Mouse (Mus musculus) intestine, postnatal 0 days (tissue): ENCODE results near the gene Itsn1. TPM values are rescaled to one million over a fixed set of nuclear protein-coding genes. Genes with fewer than 3 reads are reported as not detected.

Experiments
- ATAC-seq: fragments of 200-750 bp; cut with Nextera tagmentation; 2 replicates; pipeline ENCODE4 v1.8.0; 2017; ENCODE audit warnings: mild to moderate bottlenecking, moderate TSS enrichment, moderate library complexity
- H3K27ac ChIP-seq: fragments of 300-500 bp; sonication (generic); 2 replicates; pipeline ENCODE4 v1.5.1; 2014; ENCODE audit warnings: mild to moderate bottlenecking, low read depth, low read length, moderate library complexity
- H3K27me3 ChIP-seq: fragments of 300-500 bp; sonication (generic); replicated peaks from 2 replicates; pipeline ENCODE4 v1.6.1; 2014; ENCODE audit warnings: low read length, mixed read lengths; ENCODE audit not compliant: control insufficient read depth, insufficient read depth
- H3K36me3 ChIP-seq: fragments of 300-500 bp; sonication (generic); 2 replicates; pipeline ENCODE4 v1.6.1; 2014; ENCODE audit warnings: mild to moderate bottlenecking, moderate library complexity; ENCODE audit not compliant: control insufficient read depth, insufficient read depth
- H3K4me1 ChIP-seq: fragments of 300-500 bp; sonication (generic); replicated peaks from 2 replicates; pipeline ENCODE4 v1.6.1; 2014; ENCODE audit warnings: antibody characterized with exemption, low read length, mixed read lengths; ENCODE audit not compliant: control insufficient read depth, insufficient read depth
- H3K4me2 ChIP-seq: fragments of 300-500 bp; sonication (generic); replicated peaks from 2 replicates; pipeline ENCODE4 v1.6.1; 2014; ENCODE audit warnings: low read depth, mild to moderate bottlenecking, moderate library complexity
- H3K4me3 ChIP-seq: fragments of 300-500 bp; sonication (generic); 2 replicates; pipeline ENCODE4 v1.5.1; 2014; ENCODE audit warnings: low read depth, low read length
- H3K9ac ChIP-seq: fragments of 300-500 bp; sonication (generic); 2 replicates; pipeline ENCODE4 v1.6.1; 2014; ENCODE audit warnings: mild to moderate bottlenecking, low read depth, low read length
- H3K9me3 ChIP-seq: fragments of 300-500 bp; sonication (generic); 2 replicates; pipeline ENCODE4 v1.6.1; 2016; ENCODE audit warnings: mixed run types; ENCODE audit not compliant: control insufficient read depth
- CTCF ChIP-seq: sonication (generic); IDR thresholded peaks from 2 replicates; pipeline ENCODE4 v1.5.1; 2016; ENCODE audit warnings: low read depth, mild to moderate bottlenecking, control low read depth, antibody characterized with exemption, moderate library complexity
- WGBS: fragments of 180-500 bp; shearing (Covaris S2); extraction: QIAGEN DNeasy Blood & Tissue Kit; methylation state at CpG from one replicate; pipeline ENCODE4 v1.1.7; 2014; 5-methylcytosine and 5-hydroxymethylcytosine counted together
- polyA plus RNA-seq: library from polyadenylated mRNA; unstranded; fragments of >200 nt; fragmentation: Nextera tagmentation; extraction: Ambion mirVana; gene quantifications from 2 replicates; pipeline ENCODE4 v1.2.1, GENCODE M21; 2015

Itsn1 gene
- polyA plus RNA-seq, 1 experiment from 2014 or later = 6.2 TPM

GRCm38 (mm10) chr16:91793507-91794278 lies 64.6 kb downstream of the Itsn1 start:
- Histone ChIP-seq H3K27me3 (no peaks in the 10 kb centered on the region), H3K36me3 (peaks cover 21% of the 10 kb centered on the region; the same call in 1 of the 2 replicates), H3K4me1 (no peaks in the 10 kb centered on the region), H3K4me3 (no peak overlapping the region), H3K4me2 (no peak overlapping the region), H3K9ac (no peak overlapping the region), H3K9me3 (no peaks in the 10 kb centered on the region), H3K27ac (no peak overlapping the region)
- TF ChIP-seq CTCF = no peak
- no peak for ATAC-seq
- WGBS = 88% methylated on average over 13 of the region's 13 CpGs

GRCm38 (mm10) chr16:91794306-91794705 lies 65.2 kb downstream of the Itsn1 start:
- no peak overlapping the region for H3K4me2 ChIP-seq
- H3K9ac ChIP-seq = no peak overlapping the region
- 94% methylated on average over 7 of the region's 7 CpGs for WGBS
- ATAC-seq = no peak
- no peaks in the 10 kb centered on the region for H3K9me3 ChIP-seq
- peaks cover 21% of the 10 kb centered on the region; the same call in 1 of the 2 replicates for H3K36me3 ChIP-seq
- no peak overlapping the region for H3K4me3 ChIP-seq
- no peaks in the 10 kb centered on the region for H3K27me3 ChIP-seq
- no peaks in the 10 kb centered on the region for H3K4me1 ChIP-seq
- TF ChIP-seq CTCF = no peak
- H3K27ac ChIP-seq = no peak overlapping the region

GRCm38 (mm10) chr16:91795044-91795443 lies 66.0 kb downstream of the Itsn1 start:
- H3K27ac ChIP-seq = no peak overlapping the region
- 89% methylated on average over 2 of the region's 2 CpGs for WGBS
- no peaks in the 10 kb centered on the region for H3K4me1 ChIP-seq
- H3K4me2 ChIP-seq = no peak overlapping the region
- no peaks in the 10 kb centered on the region for H3K27me3 ChIP-seq
- H3K4me3 ChIP-seq = no peak overlapping the region
- no peaks in the 10 kb centered on the region for H3K9me3 ChIP-seq
- ATAC-seq = no peak
- no peak for TF ChIP-seq CTCF
- no peak overlapping the region for H3K9ac ChIP-seq
- peaks cover 21% of the 10 kb centered on the region; the same call in 1 of the 2 replicates for H3K36me3 ChIP-seq

GRCm38 (mm10) chr16:91795606-91796005 lies 66.5 kb downstream of the Itsn1 start:
- no peaks in the 10 kb centered on the region for H3K9me3 ChIP-seq
- no peak overlapping the region for H3K9ac ChIP-seq
- no peak overlapping the region for H3K27ac ChIP-seq
- no peak for TF ChIP-seq CTCF
- 94% methylated on average over 9 of the region's 9 CpGs for WGBS
- peaks cover 21% of the 10 kb centered on the region; the same call in 1 of the 2 replicates for H3K36me3 ChIP-seq
- no peak overlapping the region for H3K4me2 ChIP-seq
- no peak for ATAC-seq
- no peak overlapping the region for H3K4me3 ChIP-seq
- no peaks in the 10 kb centered on the region for H3K27me3 ChIP-seq
- H3K4me1 ChIP-seq = no peaks in the 10 kb centered on the region

GRCm38 (mm10) chr16:91801426-91801825 lies 72.3 kb downstream of the Itsn1 start:
- Histone ChIP-seq H3K9ac (no peak overlapping the region), H3K27me3 (no peaks in the 10 kb centered on the region), H3K4me3 (no peak overlapping the region), H3K36me3 (peaks cover 19% of the 10 kb centered on the region), H3K9me3 (no peaks in the 10 kb centered on the region), H3K4me1 (no peaks in the 10 kb centered on the region; the same call in 1 of the 2 replicates), H3K4me2 (no peak overlapping the region), H3K27ac (no peak overlapping the region)
- WGBS = 92% methylated on average over 13 of the region's 13 CpGs
- ATAC-seq = no peak
- TF ChIP-seq CTCF = no peak

- H3K4me2 ChIP-seq = no peak overlapping the region
- H3K9ac ChIP-seq = no peak overlapping the region
- H3K27me3 ChIP-seq = no peaks in the 10 kb centered on the region
- no peak overlapping the region for H3K4me3 ChIP-seq
- TF ChIP-seq CTCF = no peak
- peaks cover 13% of the 10 kb centered on the region for H3K36me3 ChIP-seq
- no peaks in the 10 kb centered on the region for H3K9me3 ChIP-seq
- ATAC-seq = no peak
- no peak overlapping the region for H3K27ac ChIP-seq
- H3K4me1 ChIP-seq = no peaks in the 10 kb centered on the region; the same call in 1 of the 2 replicates
- WGBS = 79% methylated on average over 5 of the region's 5 CpGs
These were observed 73.5 kb downstream of the Itsn1 start for GRCm38 (mm10) chr16:91802461-91803062.
